Mouse (Mus musculus): ENCODE measurements around the gene Csf2.
"Not testable (repeated sequence)": the region's sequence is repeated elsewhere in the genome, so short reads cannot be mapped to it uniquely, and the experiment has no call there.

Gene Csf2

DNA sequence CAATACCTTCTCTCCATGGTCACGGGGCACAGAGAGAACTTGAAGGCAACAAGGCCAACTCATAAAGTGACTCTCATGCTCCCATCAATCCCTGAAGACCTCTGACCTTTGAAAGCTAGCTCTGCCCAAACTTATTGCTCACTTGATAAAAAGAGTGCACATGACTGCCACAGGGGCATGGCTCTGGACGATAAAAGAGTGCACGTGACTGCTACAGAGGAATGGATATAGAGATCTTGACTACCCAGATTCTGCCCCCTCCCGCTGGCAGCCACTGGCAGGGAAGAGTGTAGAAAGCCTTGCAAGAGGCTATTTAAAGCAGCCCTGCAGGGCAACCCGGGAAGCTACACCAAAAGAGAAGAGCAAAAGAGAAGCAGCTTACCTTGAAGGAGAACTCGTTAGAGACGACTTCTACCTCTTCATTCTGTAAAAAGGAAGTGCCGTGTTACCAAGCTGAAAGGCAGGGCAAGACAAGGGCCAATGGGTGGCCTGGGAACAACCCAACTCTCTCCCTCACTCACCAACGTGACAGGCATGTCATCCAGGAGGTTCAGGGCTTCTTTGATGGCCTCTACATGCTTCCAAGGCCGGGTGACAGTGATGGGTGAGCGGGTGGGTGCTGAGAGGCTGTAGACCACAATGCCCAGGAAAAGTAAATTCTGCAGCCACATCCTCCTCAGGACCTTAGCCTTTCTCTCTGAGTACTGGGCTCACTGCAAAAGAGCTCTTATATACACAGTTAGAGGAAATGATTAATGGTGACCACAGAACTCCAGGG is at the start of gene Csf2:
TSS of gene Csf2 (minus strand) at position 728 of the 778 bp plus-strand sequence.
- no peak for DNase-seq (ENCODE audit: low read depth)

DNA sequence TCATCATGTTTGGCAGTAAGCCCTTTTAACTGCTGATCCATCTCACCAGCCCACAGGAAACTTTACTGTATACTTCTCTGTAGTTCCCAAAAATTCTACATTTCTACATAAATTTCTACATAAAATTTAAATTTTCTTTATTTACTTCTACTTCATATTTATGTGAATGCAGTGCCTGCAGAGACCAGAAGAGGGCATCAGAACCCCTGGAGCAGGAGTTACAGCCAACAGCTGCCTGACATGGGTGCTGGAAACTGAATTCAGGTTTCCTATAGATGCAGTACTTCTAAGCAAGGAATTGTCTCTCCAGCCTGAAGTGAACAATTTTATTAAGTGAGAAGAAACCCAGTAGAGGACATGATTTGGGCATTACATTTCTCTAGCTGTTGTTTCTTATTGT is 49.3 kb upstream of the Csf2 start:
- no peak for DNase-seq (ENCODE audit: low read depth)

DNA sequence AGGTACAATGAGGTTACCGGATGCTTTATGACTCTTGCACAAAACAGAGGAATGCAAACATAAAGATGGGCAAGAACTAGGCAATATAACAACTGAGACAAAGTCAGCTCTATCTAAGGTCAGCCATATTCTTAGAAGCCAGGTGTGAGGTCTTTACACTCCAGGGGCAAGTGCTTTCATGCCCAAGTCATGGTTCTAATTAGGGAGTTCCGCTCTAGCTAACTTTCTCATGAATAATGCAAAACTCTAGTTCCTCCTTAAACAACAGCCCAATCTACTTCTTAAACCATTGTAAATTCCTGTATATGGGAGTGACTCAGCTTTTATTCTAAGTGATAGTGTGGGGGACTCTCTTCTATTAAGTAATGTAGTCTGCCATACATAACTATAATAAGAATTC is 48.0 kb upstream of the Csf2 start:
- DNase-seq (ENCODE audit: low read depth) = not testable (repeated sequence)

DNA sequence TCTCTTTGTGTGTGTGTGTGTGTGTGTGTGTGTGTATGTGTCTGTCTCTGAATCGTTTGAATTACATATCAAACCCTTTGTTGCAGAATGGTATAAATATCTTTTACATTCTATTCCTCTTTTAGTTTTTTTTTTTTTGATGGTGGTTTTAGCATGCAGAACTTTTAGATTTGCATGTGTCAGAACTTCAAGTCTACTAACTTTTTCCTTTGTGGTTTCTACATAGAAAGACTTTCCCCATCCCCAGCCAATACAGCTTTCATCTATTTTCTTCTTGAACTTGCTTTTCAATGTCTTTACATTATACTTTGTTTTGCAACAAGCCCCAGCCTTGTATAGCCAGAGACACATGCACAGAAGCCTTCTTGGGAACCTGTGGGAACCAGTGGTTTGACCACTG is 47.3 kb upstream of the Csf2 start:
- no peak for DNase-seq (ENCODE audit: low read depth)

DNA sequence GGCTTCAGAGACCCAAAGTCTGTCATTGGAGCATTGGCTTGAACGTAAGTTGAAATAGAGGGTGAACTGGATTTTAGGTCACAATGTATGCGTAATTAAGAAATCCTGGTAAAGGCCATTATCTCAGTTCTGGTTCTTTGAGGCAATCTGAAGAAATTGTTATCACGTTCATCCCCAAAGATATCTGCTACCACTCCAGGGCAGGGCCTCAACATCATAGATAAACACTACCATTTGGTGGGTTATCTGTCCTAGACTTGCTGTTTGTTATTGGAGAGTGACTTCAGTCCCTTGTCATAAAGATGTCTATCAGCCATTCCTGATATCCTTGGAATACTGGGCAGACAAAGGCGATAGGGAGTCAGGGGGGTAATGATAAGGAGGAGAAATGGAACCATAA is 46.5 kb upstream of the Csf2 start:
- no peak for DNase-seq (ENCODE audit: low read depth)

DNA sequence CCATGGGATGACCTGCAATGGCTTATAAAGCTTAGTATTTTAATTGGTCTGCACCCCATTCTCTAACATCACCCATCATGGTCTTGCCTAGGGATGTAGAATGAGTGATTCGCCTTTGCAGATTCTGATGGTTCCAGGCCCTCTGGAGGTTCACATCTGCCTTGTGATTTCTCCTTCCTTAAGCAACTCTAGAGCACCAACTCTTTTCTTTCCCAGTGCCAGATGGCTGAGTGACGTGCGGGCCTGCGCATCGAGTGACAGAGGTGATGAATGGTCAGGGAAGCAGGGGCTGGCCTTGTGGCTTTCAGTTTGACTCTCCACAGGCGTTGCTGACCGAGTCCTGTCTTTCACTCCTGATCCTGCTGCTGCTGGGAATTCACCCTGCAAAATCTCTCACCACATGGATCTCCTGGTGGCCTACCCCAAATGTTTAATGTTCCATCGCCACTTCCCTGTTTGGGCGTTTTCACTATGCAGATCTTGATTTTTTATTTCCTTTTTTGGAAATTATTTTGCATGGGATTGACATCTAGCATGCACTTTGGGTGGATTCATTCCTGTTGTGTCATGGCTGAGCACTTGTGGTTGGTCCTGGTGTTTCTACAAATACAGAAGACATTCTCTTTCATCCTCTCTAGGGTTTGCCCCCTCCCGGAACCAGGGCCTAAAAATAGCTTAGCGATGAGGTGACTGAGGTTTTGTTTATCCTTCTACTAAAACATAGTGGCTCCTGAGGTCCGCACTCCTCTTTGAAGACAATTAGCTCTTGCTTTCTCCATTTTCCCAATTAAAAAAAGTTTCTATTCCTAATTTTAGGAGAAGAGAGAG is 44.7 kb upstream of the Csf2 start:
- no peak for DNase-seq (ENCODE audit: low read depth)

DNA sequence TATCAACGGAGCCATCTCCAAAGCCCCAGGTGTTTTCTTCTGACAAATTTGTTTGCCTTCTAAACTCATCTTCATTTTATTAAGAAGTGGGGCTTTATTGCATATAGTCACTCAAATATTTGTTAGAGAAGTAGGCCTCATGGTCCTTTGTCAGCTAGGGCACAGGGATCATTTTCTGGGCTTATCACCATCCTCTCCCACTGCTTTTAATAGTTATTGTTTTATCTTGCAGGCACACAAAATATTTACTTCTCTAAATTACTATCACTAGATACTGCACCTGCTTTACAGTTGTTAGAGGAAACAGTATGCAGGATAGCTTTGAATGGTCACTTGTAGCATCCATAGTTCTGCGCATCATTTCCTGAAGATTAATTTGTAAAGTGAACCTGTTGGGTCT is 42.7 kb upstream of the Csf2 start:
- DNase-seq (ENCODE audit: low read depth) = no peak

DNA sequence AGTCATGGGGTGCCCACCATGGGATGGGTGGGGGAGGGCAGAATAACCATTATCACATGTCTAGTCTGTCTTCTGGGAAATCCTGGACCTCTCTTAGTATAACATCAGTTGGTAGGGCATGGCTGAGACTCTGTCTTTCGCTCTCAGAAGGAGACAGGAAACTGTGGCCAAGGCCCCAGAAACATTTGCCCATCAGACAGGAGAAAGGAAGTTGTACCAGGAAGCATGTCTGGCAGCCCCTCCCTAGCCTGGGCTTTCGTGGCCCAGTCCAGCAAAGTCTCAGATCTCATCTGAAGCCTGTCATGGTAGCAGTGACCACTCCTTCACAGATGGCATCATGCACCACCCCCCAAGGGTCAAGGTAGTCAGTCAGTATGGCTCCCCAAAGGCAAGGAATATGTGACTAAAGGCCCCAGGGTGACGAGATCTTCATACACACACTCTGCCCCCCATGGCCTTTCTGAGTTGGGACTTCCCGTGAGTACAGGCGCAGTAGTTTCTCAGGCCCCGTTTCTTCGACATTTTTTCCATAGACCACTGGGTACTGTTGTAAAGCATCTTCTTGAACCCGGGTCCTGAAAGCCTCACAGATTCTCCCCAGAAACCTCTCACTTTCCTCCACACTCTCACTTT is 38.5 kb upstream of the Csf2 start:
- DNase-seq (ENCODE audit: low read depth) = no peak

DNA sequence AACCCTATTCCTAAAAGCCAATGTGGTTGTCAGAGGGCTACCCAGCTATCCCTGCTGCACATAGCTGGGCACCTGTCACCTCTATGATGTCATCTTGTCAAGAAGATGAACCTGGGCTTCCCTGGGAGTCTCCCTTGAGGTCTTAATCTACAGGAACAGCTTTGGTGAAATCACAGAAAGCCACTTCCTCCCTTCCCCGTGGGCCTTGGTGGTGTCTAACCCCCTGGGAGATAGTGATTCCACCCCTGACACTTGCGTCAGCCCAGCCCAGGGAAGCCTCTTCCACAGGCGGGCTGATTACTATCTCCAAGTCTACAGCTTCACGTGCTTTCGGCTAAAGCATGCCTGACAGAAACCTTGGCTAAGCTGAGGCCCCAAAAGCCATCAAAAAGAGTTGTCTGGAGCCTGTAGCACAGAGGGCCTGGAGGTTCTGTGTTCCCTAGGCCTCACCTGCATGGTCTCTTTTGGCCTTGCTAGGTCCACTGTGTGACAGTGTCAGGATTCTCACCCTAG is 22.0 kb upstream of the Csf2 start:
- DNase-seq (ENCODE audit: low read depth) = no peak

DNA sequence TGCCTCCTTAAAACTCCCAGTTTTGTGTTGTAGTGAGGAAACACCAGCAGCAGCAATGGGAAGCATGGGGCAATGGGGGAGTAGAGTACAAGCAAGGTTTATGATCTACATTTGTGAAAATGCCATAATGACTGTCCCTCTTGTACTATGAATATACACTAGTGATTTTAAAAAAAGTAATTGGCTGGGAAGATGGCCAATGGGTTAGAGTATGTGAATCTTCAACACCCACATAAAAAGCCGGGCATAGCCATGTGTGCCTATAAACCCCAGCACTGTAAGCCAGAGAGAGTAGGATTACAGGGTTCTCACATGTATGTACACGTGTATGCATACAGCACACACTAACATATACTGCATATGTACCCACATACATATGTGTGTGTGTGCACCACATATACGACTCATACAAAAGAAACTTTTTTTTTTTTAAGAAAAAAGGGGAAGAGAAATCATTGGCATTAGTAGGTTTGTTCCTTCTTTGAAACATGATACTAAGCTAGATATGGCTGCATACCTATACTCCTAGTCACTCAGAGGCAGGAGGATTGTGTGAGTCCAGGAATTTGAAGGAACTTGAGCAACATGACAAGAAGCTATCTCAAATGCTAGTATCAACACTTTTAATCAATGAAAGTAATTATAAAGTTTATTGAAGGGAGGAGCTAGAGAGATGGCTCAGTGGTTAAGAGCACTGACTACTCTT is 19.9 kb upstream of the Csf2 start:
- no peak for DNase-seq (ENCODE audit: low read depth)

DNA sequence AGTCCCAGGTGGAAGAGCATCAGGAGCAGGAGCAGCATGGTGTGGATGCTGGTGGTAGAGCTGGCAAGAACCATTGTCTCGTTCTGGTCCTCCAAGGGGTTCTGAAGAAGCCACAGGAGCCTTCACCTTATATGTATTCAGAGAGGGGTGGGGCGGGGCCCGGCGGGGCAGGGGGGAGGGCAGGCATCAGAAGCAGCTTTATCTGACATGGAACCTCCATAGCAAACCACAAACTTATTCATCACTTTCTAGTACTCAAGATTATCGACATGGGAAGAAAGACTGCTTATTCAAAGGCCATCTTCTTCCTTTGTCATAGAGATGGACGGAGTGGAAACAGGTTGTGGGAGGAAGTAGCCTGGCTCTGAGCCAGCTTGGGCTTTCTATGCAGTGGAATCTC is 17.7 kb upstream of the Csf2 start, which contains the start of gene Il3:
TSS of gene Il3 (minus strand) at position 101 of the 400 bp plus-strand sequence.
- no peak for DNase-seq (ENCODE audit: low read depth)

DNA sequence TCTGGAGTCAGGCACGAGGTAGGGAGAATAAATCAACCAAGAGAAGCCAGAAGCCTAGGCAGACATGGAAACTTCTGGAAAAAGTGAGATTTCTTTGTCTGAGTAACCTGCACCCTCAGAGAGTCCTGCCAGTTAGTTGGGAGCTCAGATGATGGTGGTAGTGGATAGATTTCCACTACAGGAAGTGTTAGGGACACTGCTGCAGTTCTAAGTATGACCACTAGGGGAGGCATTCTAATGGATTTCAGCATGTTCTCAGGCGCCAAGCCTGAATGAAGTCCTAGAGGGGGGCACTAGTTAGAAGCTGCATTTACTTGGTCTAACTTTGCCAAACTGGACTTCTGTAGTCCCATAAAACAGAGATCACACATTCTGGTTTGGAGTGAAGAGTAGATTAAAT is 15.1 kb upstream of the Csf2 start:
- no peak for DNase-seq (ENCODE audit: low read depth)

DNA sequence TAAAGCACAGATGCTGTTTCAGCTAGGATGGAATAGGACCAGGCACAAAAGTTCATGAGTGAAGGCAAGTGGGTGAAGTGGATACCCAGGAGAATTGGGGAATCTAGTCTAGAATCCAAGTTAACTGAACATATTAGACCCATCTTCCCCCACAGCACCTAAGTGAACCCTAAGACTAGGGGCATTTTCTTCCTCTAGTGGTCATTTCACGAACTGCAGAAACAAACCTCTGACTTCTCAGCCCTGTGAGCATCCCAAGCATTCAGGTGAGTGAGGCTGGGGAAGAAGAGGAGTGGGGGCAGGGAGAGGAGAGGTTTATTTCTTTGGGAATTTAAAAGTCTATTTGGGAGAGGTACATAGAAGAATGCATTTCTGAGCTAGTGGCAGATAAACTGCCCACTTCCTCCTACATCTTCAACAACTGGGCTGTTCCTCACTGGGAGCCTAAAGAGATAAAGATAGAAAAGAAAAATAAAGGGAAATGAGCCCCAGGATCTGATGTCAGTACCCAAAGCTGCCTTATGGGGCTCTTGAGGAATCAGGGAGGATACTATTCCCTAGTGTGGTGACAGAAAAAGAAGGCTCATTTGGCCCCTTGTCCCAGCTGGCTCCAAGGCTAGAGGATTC is 14.1 kb upstream of the Csf2 start:
- DNase-seq (ENCODE audit: low read depth) = no peak

DNA sequence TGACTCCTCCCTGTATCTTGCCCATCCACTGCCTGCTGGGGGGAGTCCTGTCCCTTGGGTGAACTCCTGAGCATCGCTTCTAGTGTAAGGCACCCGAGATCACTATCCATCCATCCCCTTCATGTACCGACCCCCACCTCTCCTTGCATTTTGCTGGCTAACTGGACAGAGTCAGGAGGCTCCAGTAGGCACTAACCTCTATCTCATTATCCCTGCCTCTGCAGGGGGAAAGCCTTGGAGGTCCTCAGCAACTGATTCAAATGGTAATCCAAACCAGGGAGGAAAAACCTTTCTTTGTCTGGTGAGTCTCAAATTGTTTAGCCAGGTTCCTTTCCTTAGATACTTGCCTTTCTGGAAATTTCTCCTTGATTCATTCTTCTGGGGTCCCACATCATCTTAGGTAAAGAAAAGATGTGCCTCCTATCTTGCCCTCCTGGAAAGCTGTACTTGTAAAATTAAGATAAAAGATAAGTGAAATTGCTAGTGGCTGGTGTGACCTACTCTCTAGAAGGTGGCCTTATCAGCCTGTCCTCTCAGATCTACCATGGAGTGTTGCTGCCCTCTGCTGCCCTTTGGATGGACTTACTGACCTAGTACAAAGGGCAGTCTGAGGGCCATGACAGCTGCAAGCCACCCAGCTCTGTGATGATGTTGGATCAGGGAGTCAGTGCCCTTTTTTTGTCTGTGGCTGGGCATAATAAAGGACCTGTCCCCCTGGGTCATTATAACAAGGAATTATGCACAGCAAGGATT is 7.3 kb upstream of the Csf2 start:
- DNase-seq (ENCODE audit: low read depth) = peak; percentile 59

DNA sequence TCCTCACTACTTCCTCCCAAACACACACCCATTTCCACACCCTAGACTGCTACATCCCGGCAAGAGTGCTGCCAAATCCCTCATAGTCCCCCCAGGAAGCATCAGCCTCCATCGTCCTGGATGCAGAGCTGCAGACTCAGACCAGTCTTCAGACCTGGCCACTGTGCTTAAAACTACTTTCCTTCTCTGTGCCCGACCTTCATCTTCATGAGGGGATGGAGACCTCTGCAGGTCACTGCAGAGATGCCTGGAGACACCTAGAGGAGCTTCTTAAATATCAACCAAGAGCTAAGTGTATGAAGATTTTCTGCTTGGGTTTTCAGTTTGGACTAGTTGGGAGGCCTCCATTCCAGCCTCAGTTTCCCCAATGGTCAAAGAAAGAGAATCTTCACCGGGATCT is 4.6 kb upstream of the Csf2 start:
- DNase-seq (ENCODE audit: low read depth) = peak; percentile 47

DNA sequence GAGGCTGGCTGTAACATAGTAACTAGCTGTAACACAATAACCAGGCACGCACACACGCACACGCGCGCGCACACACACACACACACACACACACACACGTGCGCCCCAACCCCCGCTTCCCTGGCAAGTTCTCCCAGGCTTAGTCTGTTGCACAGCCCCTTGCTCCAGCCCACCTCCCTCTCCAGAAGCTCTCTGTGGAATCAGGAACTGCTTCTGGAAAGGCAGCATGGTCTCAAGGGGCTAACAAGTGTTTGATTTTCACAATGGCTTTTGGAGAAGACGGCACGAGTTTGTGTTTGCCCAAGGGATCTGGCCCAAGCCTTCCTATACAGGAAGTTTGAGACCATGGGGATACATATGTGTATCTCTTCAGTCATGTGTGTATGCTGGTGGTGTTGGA is 1.1 kb upstream of the Csf2 start:
- DNase-seq (ENCODE audit: low read depth) = no peak

DNA sequence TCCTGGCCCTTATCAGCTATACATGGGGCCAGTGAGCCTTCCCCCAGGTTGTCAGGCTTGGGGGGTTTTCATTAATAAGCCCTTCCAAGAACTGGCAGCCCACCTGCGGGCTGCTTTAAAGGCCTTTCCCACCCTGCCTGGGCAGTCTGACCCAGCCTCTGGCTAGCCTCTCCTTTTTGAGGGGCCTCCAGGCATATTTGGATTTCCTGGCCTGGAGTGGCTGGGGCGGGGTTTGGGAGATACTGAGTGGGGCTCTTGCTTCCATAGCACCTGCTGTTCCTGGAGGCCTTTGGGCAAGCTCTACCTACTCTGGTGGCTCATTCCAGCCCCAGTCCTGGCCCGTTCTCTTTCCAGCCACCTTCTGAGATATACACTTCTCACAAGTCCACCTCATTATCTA is 281 bp upstream of the Csf2 start:
- DNase-seq (ENCODE audit: low read depth) = no peak

DNA sequence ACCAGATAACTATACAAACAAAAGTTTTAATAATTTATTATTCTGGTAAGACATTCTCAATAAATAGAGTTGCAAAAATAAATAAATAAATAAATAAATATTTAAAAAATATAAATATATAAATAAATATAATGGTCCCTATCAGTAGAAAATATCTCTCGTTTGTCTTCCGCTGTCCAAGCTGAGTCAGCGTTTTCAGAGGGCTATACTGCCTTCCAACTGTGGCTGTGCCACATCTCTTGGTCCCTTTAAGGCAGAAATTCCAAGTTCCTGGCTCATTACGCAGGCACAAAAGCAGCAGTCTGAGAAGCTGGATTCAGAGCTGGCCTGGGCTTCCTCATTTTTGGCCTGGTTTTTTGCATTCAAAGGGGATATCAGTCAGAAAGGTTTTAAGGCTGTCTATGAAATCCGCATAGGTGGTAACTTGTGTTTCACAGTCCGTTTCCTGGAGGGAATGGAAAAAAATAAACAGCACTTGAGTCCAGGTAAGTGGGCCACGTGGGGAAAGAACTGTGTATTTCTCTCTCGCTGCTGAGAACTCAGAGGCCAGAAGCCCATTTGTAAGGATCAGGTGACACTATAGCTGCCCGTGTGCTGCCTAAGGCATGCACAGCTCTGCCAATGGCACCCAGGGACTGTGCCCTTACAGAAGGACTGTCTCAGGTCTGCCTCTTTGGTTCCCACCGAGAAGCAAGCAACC is 2.1 kb downstream of the Csf2 start:
- DNase-seq (ENCODE audit: low read depth) = no peak

DNA sequence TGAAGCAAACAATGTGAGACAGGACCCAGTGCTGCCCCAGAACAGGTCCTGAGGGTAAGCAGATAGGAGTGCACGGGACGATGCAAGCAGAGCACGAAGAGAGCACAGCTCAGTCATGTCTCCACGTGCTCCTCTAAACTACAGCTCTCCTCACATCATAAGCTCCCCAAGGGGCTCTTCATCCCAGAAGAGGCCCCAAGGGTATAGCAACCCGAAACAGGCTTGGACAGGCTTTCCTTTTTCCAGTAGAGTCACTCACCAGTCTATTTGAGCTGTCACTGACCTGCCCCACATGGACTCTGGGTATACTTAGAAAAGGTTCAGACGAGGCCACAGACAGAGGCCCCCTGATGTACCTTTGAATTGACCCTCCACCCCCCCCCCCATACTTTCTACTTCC is 5.0 kb downstream of the Csf2 start:
- DNase-seq (ENCODE audit: low read depth) = no peak

DNA sequence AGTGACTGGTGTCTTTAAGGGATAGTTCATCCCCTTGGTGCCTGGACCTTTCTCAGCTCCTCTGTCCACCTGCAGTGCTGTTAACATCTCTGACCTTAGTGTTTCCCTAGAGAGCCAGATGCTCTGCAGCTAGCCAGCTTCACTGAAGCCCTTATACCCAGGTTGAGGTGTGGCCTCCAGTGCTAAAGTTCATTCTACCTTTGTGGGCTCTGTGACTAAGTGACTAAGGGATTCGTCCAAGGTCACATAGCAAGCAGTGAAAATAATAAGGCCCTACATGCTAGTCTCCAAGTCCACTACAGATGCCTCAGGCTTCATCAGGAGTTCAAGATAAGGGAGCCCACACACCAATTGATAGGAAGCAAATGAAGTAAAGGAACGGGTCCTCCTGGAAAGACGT is 7.0 kb downstream of the Csf2 start:
- no peak for DNase-seq (ENCODE audit: low read depth)

All from fibroblast of lung, adult 2 months (primary cell).